Mouse (Mus musculus) heart, embryonic 15.5 days (tissue): ENCODE results near the gene Mfsd11. TPM values are rescaled to one million over a fixed set of nuclear protein-coding genes. Genes with fewer than 3 reads are reported as not detected.

ENCODE experiments used
- ATAC-seq: fragments of 200-750 bp; cut with Nextera tagmentation; replicated peaks from 2 replicates; pipeline ENCODE4 v1.8.0; 2017; ENCODE audit warnings: low read depth, moderate TSS enrichment; ENCODE audit not compliant: insufficient number of reproducible peaks, insufficient read depth, low FRiP score
- H3K27ac ChIP-seq: fragments of 300-500 bp; sonication (generic); 2 replicates; pipeline ENCODE4 v1.5.1; 2015; ENCODE audit warnings: mild to moderate bottlenecking, inconsistent platforms
- H3K27me3 ChIP-seq: fragments of 300-500 bp; sonication (generic); 2 replicates; pipeline ENCODE4 v1.6.1; 2015; ENCODE audit warnings: inconsistent platforms
- H3K36me3 ChIP-seq: fragments of 300-500 bp; sonication (generic); 2 replicates; pipeline ENCODE4 v1.6.1; 2015; ENCODE audit warnings: mild to moderate bottlenecking, inconsistent platforms
- H3K4me1 ChIP-seq: fragments of 300-500 bp; sonication (generic); replicated peaks from 2 replicates; pipeline ENCODE4 v1.6.1; 2015; ENCODE audit warnings: inconsistent platforms
- H3K4me2 ChIP-seq: fragments of 300-500 bp; sonication (generic); 2 replicates; pipeline ENCODE4 v1.6.1; 2015; ENCODE audit warnings: inconsistent platforms, mild to moderate bottlenecking, moderate library complexity
- H3K4me3 ChIP-seq: fragments of 300-500 bp; sonication (generic); 2 replicates; pipeline ENCODE4 v1.5.1; 2015; ENCODE audit warnings: mild to moderate bottlenecking, inconsistent platforms
- H3K9ac ChIP-seq: fragments of 300-500 bp; sonication (generic); 2 replicates; pipeline ENCODE4 v1.6.1; 2015; ENCODE audit warnings: mild to moderate bottlenecking, inconsistent platforms
- H3K9me3 ChIP-seq: fragments of 300-500 bp; sonication (generic); replicated peaks from 2 replicates; pipeline ENCODE4 v1.6.1; 2016; ENCODE audit warnings: inconsistent platforms
- WGBS: fragments of 180-500 bp; shearing (Covaris S2); methylation state at CpG from one replicate; pipeline ENCODE4 v1.1.7; 2015; ENCODE audit warnings: mixed read lengths; 5-methylcytosine and 5-hydroxymethylcytosine counted together
- polyA plus RNA-seq: library from polyadenylated mRNA; unstranded; fragments of >200 nt; fragmentation: Nextera tagmentation; extraction: Ambion mirVana; gene quantifications from 2 replicates; pipeline ENCODE4 v1.2.1, GENCODE M21; 2015

Mfsd11 gene
- polyA plus RNA-seq, 1 experiment from 2014 or later: 38.6 TPM

- 74% methylated on average over 4 of the region's 4 CpGs for WGBS
- H3K9me3 ChIP-seq: no peaks in the 10 kb centered on the region
- ATAC-seq: no peak
Measured at GRCm38 (mm10) chr11:116869641-116870040, 17.4 kb downstream of the Mfsd11 start.

DNA sequence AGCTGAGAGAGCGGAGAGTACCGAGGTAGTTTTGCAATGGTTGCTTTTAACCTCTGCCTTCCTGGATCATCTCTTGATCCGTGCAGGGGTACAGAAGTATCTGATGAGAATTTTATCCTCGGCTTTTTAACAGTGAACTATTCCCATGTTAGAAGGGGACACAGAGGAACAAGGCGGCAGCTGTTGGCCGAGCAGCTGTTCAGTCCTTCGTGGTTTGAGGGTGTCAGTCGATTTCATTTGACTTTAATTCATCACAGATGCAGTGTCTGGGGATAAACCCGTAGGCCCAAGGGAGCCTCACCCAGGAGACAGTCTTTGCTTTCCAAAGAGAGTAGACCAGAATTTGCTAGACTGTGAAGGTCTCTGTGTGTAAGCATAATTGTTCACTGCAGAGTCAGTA is 19.3 kb downstream of the Mfsd11 start:
- H3K36me3 ChIP-seq: peaks cover 57% of the 10 kb centered on the region
- H3K4me3 ChIP-seq: no peak overlapping the region
- 89% methylated on average over 9 of the region's 9 CpGs for WGBS
- peaks cover 5% of the 10 kb centered on the region; the same call in 1 of the 2 replicates for H3K4me1 ChIP-seq
- H3K27ac ChIP-seq: no peak overlapping the region
- no peak for ATAC-seq
- no peak overlapping the region for H3K9ac ChIP-seq
- H3K27me3 ChIP-seq: no peaks in the 10 kb centered on the region
- no peaks in the 10 kb centered on the region for H3K9me3 ChIP-seq
- no peak overlapping the region for H3K4me2 ChIP-seq

More at GRCm38 (mm10) chr11:116869641-116870040, 17.4 kb downstream of the Mfsd11 start:
- Histone ChIP-seq H3K4me2 (no peak overlapping the region), H3K27me3 (no peaks in the 10 kb centered on the region), H3K9ac (no peak overlapping the region), H3K27ac (no peak overlapping the region), H3K36me3 (peaks cover 65% of the 10 kb centered on the region), H3K4me3 (no peak overlapping the region), H3K4me1 (peaks cover 9% of the 10 kb centered on the region)

DNA sequence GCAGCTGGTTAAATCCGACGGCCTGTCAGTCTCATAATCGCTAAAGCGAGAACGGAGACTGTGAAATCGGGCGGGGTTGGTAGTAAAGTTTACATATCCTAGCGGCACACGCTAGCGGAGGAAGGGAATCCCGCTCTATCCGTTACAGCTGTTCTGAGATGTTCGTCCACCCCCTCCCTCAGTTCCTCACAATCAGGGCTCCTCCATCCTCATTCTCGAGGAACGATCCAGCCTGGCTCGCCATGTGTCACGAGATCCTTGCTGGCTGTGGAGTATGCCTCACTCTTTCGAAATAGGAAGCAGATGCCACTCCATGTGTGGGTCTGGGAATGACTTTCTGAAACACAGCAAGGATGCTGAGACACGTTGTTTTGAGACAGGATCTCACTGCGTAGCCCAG is 21.7 kb downstream of the Mfsd11 start:
- no peak overlapping the region for H3K4me2 ChIP-seq
- 91% methylated on average over 20 of the region's 20 CpGs for WGBS
- ATAC-seq: no peak
- no peak overlapping the region for H3K27ac ChIP-seq
- no peaks in the 10 kb centered on the region for H3K4me1 ChIP-seq
- H3K4me3 ChIP-seq: no peak overlapping the region
- no peak overlapping the region for H3K9ac ChIP-seq
- peaks cover 49% of the 10 kb centered on the region for H3K36me3 ChIP-seq
- H3K27me3 ChIP-seq: no peaks in the 10 kb centered on the region
- no peaks in the 10 kb centered on the region for H3K9me3 ChIP-seq

- H3K9ac ChIP-seq: no peak overlapping the region
- H3K36me3 ChIP-seq: peaks cover 20% of the 10 kb centered on the region
- no peak overlapping the region for H3K4me3 ChIP-seq
- no peaks in the 10 kb centered on the region for H3K9me3 ChIP-seq
- no peaks in the 10 kb centered on the region for H3K27me3 ChIP-seq
- no peak overlapping the region for H3K4me2 ChIP-seq
- H3K27ac ChIP-seq: no peak overlapping the region
- no peaks in the 10 kb centered on the region for H3K4me1 ChIP-seq
- ATAC-seq: no peak
- WGBS: 88% methylated on average over 8 of the region's 8 CpGs
Measured at GRCm38 (mm10) chr11:116878454-116878853, 26.2 kb downstream of the Mfsd11 start.

DNA sequence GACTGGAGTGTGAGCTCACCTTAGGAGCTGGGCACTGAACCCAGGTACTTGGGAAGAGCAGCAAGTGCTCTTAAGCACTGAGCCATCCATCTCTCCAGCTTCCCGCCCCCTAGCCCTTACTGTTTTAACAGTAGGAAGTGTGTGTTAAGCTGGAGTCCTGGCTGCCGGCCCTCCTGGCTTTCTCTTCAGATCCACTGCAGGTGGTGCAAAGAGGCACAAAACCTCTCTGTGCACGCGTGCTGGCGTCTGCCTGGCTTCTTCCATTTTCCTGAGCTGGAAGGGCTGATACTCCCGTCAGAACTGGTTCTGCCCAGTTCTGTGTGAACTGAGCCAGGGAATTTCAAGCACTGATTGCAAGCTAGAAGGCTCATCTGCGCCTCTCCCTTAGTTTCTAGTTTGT is 28.6 kb downstream of the Mfsd11 start:
- peaks cover 6% of the 10 kb centered on the region for H3K4me1 ChIP-seq
- H3K4me2 ChIP-seq: no peak overlapping the region
- no peak overlapping the region for H3K9ac ChIP-seq
- peaks cover under 1% of the 10 kb centered on the region; the same call in 1 of the 2 replicates for H3K36me3 ChIP-seq
- ATAC-seq: no peak
- no peaks in the 10 kb centered on the region for H3K9me3 ChIP-seq
- no peak overlapping the region for H3K27ac ChIP-seq
- WGBS: 72% methylated on average over 7 of the region's 7 CpGs
- peaks cover 4% of the 10 kb centered on the region; the same call in 1 of the 2 replicates for H3K27me3 ChIP-seq
- no peak overlapping the region for H3K4me3 ChIP-seq

DNA sequence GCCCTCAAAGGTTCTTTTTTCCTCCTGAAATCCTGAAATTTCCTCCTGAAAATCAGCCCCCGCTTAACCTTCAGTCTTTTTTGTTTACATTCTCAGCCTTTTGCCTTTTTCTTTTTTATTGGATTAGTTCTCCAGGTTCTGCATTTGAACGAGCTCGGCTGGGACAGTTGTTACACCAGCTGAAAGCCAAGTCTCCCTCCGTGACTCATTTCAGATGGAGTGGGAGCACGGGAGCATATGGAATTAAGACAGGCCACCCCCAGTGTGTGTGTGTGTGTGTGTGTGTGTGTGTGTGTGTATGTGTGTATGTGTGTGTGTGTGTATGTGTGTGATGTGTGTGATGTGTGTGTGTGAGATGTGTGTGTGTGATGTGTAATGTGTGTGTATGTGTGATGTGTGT is 29.2 kb downstream of the Mfsd11 start:
- no peak for ATAC-seq
- Histone ChIP-seq H3K36me3 (no peaks in the 10 kb centered on the region), H3K9me3 (no peaks in the 10 kb centered on the region), H3K27ac (no peak overlapping the region), H3K4me2 (no peak overlapping the region), H3K9ac (no peak overlapping the region), H3K4me3 (no peak overlapping the region), H3K27me3 (peaks cover 7% of the 10 kb centered on the region; the same call in 1 of the 2 replicates), H3K4me1 (peaks cover 7% of the 10 kb centered on the region)
- 68% methylated on average over 5 of the region's 5 CpGs for WGBS

DNA sequence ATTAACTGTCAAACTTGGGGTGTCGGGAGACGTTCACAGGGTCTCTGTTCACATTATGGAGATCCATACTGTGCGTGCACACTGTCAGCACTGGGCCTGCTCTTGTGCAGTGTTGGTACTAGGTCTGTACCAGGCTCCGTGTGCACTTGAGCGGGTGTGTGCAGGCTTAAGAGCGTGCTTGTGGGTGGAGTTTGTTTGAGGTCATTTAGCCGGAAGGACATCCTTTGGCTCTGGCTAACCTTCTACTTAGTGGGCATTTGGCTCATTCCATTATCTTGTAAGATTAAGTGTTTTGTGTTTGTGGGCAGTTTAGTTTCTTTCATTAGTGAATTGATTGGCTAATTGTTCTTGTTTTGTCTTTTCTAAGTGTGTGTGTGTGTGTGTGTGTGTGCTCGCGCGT is 30.2 kb downstream of the Mfsd11 start:
- H3K9ac ChIP-seq: no peak overlapping the region
- no peak overlapping the region for H3K4me3 ChIP-seq
- peaks cover 7% of the 10 kb centered on the region for H3K4me1 ChIP-seq
- peaks cover 15% of the 10 kb centered on the region for H3K27me3 ChIP-seq
- no peak overlapping the region for H3K4me2 ChIP-seq
- ATAC-seq: no peak
- H3K36me3 ChIP-seq: no peaks in the 10 kb centered on the region
- H3K9me3 ChIP-seq: no peaks in the 10 kb centered on the region
- no peak overlapping the region for H3K27ac ChIP-seq
- WGBS: 77% methylated on average over 10 of the region's 10 CpGs

GRCm38 (mm10) chr11:116884061-116884460 is 31.8 kb downstream of the Mfsd11 start:
- H3K4me2 ChIP-seq: no peak overlapping the region
- ATAC-seq: no peak
- peaks cover 7% of the 10 kb centered on the region for H3K4me1 ChIP-seq
- WGBS: 88% methylated on average over 6 of the region's 6 CpGs
- no peak overlapping the region for H3K4me3 ChIP-seq
- no peaks in the 10 kb centered on the region for H3K9me3 ChIP-seq
- no peak overlapping the region for H3K27ac ChIP-seq
- H3K9ac ChIP-seq: no peak overlapping the region
- H3K36me3 ChIP-seq: no peaks in the 10 kb centered on the region
- H3K27me3 ChIP-seq: peaks cover 21% of the 10 kb centered on the region

DNA sequence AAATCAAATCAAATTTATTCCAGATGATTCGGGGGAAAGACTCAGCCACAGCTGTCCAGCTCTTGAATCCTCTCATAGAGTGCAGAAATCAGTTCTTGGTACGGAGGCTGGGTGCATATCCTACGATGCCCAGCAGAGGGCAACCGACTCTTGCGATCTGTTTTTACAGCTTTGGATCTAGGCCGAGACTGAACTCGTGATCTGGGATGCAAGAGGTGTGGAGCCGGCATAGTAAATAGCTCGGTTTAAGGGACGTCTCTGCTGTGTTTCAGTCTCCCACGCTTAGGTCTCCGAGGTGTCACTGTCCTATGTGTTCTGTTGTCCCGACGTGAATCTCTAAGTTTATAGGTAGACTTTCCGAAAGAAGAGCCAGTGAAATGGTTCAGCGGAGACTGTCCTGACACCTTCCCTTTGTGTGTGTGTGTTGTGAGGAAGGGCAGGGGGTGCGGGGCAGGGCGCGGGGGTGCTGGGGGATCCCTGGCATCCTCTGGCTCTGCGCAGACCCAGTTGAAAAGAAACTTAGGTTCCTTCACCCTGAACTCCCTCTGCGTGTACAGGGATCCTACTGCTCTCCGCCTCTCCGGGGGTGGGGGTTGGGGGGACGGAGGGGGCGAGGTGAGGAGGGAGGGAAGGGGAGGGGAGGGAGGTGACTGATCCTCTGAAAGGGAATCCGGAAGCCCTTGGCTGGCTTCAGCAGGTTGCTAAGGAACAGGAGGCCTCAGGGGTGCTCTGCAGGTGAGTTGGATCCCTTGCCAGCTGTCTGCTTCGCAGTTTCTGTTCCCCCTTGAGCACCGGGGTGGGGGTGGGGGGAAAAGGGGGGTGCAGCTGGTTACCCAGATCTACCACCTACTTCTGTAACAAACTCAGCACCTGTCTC is 33.3 kb downstream of the Mfsd11 start:
- WGBS: 4% methylated on average over 28 of the region's 28 CpGs
- Histone ChIP-seq H3K9me3 (no peaks in the 10 kb centered on the region), H3K36me3 (no peaks in the 10 kb centered on the region), H3K9ac (peak overlapping the region; percentile 35), H3K4me2 (peak overlapping the region; percentile 70), H3K27me3 (peaks cover 21% of the 10 kb centered on the region), H3K27ac (no peak overlapping the region), H3K4me1 (peaks cover 7% of the 10 kb centered on the region), H3K4me3 (peak overlapping the region; percentile 43)
- ATAC-seq: peak; percentile 51; the same call in 1 of the 2 replicates

DNA sequence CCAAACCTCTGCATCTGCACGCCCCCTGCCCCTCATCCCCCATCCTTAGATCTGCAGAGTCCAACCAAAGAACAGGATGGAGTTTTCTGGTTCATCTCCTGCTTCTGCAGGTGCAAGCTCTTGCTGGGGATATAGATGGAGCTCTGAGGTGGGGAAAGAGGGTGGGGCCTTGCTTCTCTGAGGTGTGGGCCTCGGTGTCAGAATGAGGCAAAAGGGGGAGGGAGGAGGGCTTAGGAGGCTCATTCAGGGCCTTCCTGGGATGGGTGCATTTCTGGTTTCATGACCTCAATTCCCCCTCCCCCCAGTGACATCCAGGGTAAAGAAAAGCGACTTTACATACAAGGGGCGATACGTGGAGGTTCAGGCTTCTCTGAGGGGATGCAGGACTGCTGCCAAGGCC is 34.9 kb downstream of the Mfsd11 start:
- no peak overlapping the region for H3K27ac ChIP-seq
- H3K36me3 ChIP-seq: no peaks in the 10 kb centered on the region
- no peak overlapping the region for H3K4me3 ChIP-seq
- no peak overlapping the region for H3K4me2 ChIP-seq
- no peaks in the 10 kb centered on the region for H3K9me3 ChIP-seq
- WGBS: 60% methylated on average over 5 of the region's 5 CpGs
- no peak overlapping the region for H3K9ac ChIP-seq
- H3K4me1 ChIP-seq: peaks cover 7% of the 10 kb centered on the region
- peaks cover 21% of the 10 kb centered on the region for H3K27me3 ChIP-seq
- ATAC-seq: no peak

GRCm38 (mm10) chr11:116893532-116894442 is 41.5 kb downstream of the Mfsd11 start:
- Histone ChIP-seq H3K27me3 (0 out of 2 replicates have a peak, but pooled peaks cover under 1% of the 10 kb centered on the region), H3K9ac (no peak overlapping the region), H3K9me3 (no peaks in the 10 kb centered on the region), H3K27ac (no peak overlapping the region), H3K4me2 (no peak overlapping the region), H3K4me1 (0 out of 2 replicates have a peak, but pooled peaks cover 2% of the 10 kb centered on the region), H3K36me3 (no peaks in the 10 kb centered on the region), H3K4me3 (no peak overlapping the region)
- WGBS: 65% methylated on average over 19 of the region's 19 CpGs
- ATAC-seq: no peak
